Mouse (Mus musculus) ES-E14 (cell line): ENCODE data around the gene Cacna1d. TPM values are rescaled to one million over a fixed set of nuclear protein-coding genes. Genes with fewer than 3 reads are reported as not detected.
A peak's percentile ranks its signal among the peaks of the same experiment; 100 is the strongest.

Experiments used
- DNase-seq: peaks from one replicate; pipeline ENCODE4 v3.0.0-alpha.2; 2013; ENCODE audit warnings: low read depth, low spot score
- H3K27ac ChIP-seq: 2 replicates; pipeline ENCODE4 v1.5.1; 2012; ENCODE audit warnings: low read depth, mild to moderate bottlenecking, low read length, moderate library complexity, mixed read lengths; ENCODE audit not compliant: poor library complexity, insufficient read depth, severe bottlenecking
- H3K36me3 ChIP-seq: 2 replicates; pipeline ENCODE4 v1.6.1; 2012; ENCODE audit warnings: mild to moderate bottlenecking, low read length, moderate library complexity, mixed read lengths; ENCODE audit not compliant: control insufficient read depth, poor library complexity, insufficient read depth, severe bottlenecking
- H3K4me1 ChIP-seq, 2 experiments: fragments of 150-350 bp in 1 of 2; sonication (generic) in 1 of 2; 2 replicates each; pipeline ENCODE4 v1.6.1; 2012; ENCODE audit warnings: low read length in 2 of 2, mild to moderate bottlenecking in 1 of 2, mixed read lengths in 1 of 2; ENCODE audit not compliant: control insufficient read depth in 2 of 2, insufficient read depth in 2 of 2, poor library complexity in 1 of 2
- H3K4me3 ChIP-seq, 2 experiments: fragments of 150-350 bp in 1 of 2; sonication (generic) in 1 of 2; 2 replicates each; pipeline ENCODE4 v1.5.1; 2012; ENCODE audit warnings: low read length in 2 of 2, low read depth in 1 of 2, mild to moderate bottlenecking in 1 of 2, mixed read lengths in 1 of 2; ENCODE audit not compliant: insufficient read depth in 1 of 2, poor library complexity in 1 of 2, severe bottlenecking in 1 of 2
- H3K9ac ChIP-seq: 2 replicates; pipeline ENCODE4 v1.6.1; 2012; ENCODE audit warnings: low read depth, mild to moderate bottlenecking, low read length, mixed read lengths; ENCODE audit not compliant: poor library complexity, insufficient read depth, severe bottlenecking
- H3K9me3 ChIP-seq: fragments of 150-350 bp; sonication (generic); 2 replicates; pipeline ENCODE4 v1.6.1; 2012; ENCODE audit warnings: low read depth, mild to moderate bottlenecking, low read length; ENCODE audit not compliant: control insufficient read depth, insufficient read depth
- CHD2 ChIP-seq: IDR thresholded peaks from 2 replicates; pipeline ENCODE4 v1.6.1; 2014; ENCODE audit warnings: mild to moderate bottlenecking, low read depth, low read length, inconsistent platforms
- HCFC1 ChIP-seq: IDR thresholded peaks from 2 replicates; pipeline ENCODE4 v1.6.1; 2012; ENCODE audit warnings: low read length, inconsistent platforms, borderline replicate concordance; ENCODE audit not compliant: insufficient read depth
- MAFK ChIP-seq: IDR thresholded peaks from 2 replicates; pipeline ENCODE4 v1.6.1; 2014; ENCODE audit warnings: mild to moderate bottlenecking, low read depth, low read length, inconsistent platforms; ENCODE audit not compliant: insufficient read depth
- ZC3H11A ChIP-seq: IDR thresholded peaks from 2 replicates; pipeline ENCODE4 v1.6.1; 2012; ENCODE audit warnings: low read depth, mild to moderate bottlenecking, inconsistent platforms, low read length, borderline replicate concordance
- ZNF384 ChIP-seq: IDR thresholded peaks from 2 replicates; pipeline ENCODE4 v1.6.1; 2012; ENCODE audit warnings: low read depth, low read length, inconsistent platforms
- in situ Hi-C, 2 experiments: fragments of 600-800 bp; cut with MboI; formaldehyde crosslinking; loops; one replicate each; pipeline ENCODE4 v1.15.1; 2025; ENCODE audit warnings: low sequenced_read_pairs in 2 of 2, inconsistent platforms in 1 of 2; ENCODE audit not compliant: unreplicated experiment in 2 of 2
- total RNA-seq: library from RNA; depleted of rRNA; stranded (reverse); fragments of 300-350 nt; gene quantifications from 2 replicates; pipeline ENCODE4 v1.2.3, GENCODE M21; 2012

The Cacna1d gene
- total RNA-seq, 1 experiment = 0.36 TPM

GRCm38 (mm10) chr14:30068566-30068965 is 422.7 kb downstream of the Cacna1d start:
- no peak for TF ChIP-seq CHD2
- no peak for TF ChIP-seq MAFK
- no peak for TF ChIP-seq HCFC1
- TF ChIP-seq ZC3H11A = no peak
- TF ChIP-seq ZNF384 = no peak
- Histone ChIP-seq H3K9me3 (no peaks in the 10 kb centered on the region), H3K4me1 (no peaks in the 10 kb centered on the region; a peak in 1 of 4 replicates), H3K4me3 (no peak overlapping the region), H3K27ac (no peak overlapping the region), H3K36me3 (no peaks in the 10 kb centered on the region), H3K9ac (no peak overlapping the region)
- in situ Hi-C loops = no loop called here
- no peak for DNase-seq

GRCm38 (mm10) chr14:30066752-30067151 is 424.5 kb downstream of the Cacna1d start:
- DNase-seq = no peak
- no peaks in the 10 kb centered on the region for H3K9me3 ChIP-seq
- no peak overlapping the region for H3K9ac ChIP-seq
- in situ Hi-C loops = no loop called here
- no peaks in the 10 kb centered on the region for H3K36me3 ChIP-seq
- H3K4me3 ChIP-seq = no peak overlapping the region
- H3K4me1 ChIP-seq = no peaks in the 10 kb centered on the region; a peak in 1 of 4 replicates
- TF ChIP-seq MAFK = no peak
- TF ChIP-seq HCFC1 = no peak
- TF ChIP-seq ZNF384 = no peak
- TF ChIP-seq CHD2 = no peak
- TF ChIP-seq ZC3H11A = no peak
- H3K27ac ChIP-seq = no peak overlapping the region

GRCm38 (mm10) chr14:30064864-30065263 is 426.4 kb downstream of the Cacna1d start:
- in situ Hi-C loops = no loop called here
- H3K4me1 ChIP-seq = no peaks in the 10 kb centered on the region; a peak in 1 of 4 replicates
- H3K9ac ChIP-seq = no peak overlapping the region
- H3K9me3 ChIP-seq = no peaks in the 10 kb centered on the region
- TF ChIP-seq HCFC1 = no peak
- TF ChIP-seq ZC3H11A = no peak
- no peak for TF ChIP-seq CHD2
- no peak for TF ChIP-seq MAFK
- TF ChIP-seq ZNF384 = no peak
- no peak overlapping the region for H3K27ac ChIP-seq
- no peak overlapping the region for H3K4me3 ChIP-seq
- no peak for DNase-seq
- no peaks in the 10 kb centered on the region for H3K36me3 ChIP-seq

GRCm38 (mm10) chr14:30056031-30056766 is 435.1 kb downstream of the Cacna1d start:
- no peaks in the 10 kb centered on the region for H3K36me3 ChIP-seq
- DNase-seq = peak; percentile 3
- no peak overlapping the region for H3K4me3 ChIP-seq
- in situ Hi-C loops = no loop called here
- H3K9me3 ChIP-seq = no peaks in the 10 kb centered on the region
- H3K9ac ChIP-seq = no peak overlapping the region
- TF ChIP-seq ZNF384 (no peak), ZC3H11A (no peak)
- H3K27ac ChIP-seq = no peak overlapping the region
- H3K4me1 ChIP-seq = no peaks in the 10 kb centered on the region; a peak in 1 of 4 replicates

- Histone ChIP-seq H3K4me1 (no peaks in the 10 kb centered on the region; a peak in 1 of 4 replicates), H3K36me3 (no peaks in the 10 kb centered on the region), H3K9me3 (no peaks in the 10 kb centered on the region), H3K4me3 (no peak overlapping the region), H3K27ac (no peak overlapping the region), H3K9ac (no peak overlapping the region)
- in situ Hi-C loops = no loop called here
- DNase-seq = no peak
- TF ChIP-seq CHD2 (no peak), ZC3H11A (no peak), ZNF384 (no peak), HCFC1 (no peak), MAFK (no peak)
These were observed 436.3 kb downstream of the Cacna1d start for GRCm38 (mm10) chr14:30054922-30055321.
